In the genomic region with DNA sequence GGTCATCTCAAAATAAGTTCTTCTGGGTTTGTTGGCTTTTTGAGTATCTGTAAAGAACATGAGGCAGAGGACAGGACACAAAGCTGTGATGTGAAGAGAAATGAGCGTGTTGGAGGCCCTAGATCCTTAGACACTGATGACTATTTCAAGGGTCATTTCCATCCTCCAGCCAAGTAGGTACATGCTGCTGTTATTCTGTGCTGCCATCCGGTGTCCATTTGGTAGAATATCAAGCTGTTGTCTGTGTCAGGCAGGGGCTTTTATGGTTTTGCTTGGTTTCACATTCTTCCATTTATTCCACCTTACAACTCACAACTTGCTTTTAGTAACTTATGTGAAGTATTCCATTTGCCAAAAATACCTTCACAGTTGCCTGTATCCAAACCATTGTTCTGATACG, we compare ENCODE assay signal across 8 mouse cellular contexts.
DNase-seq lines count a peak whose midpoint lies in the region; ATAC-seq and TF ChIP-seq lines count a peak whose summit lies in the region.

No protein-coding gene starts in this region.

- H3K27ac ChIP-seq in midbrain, postnatal 0 days (ENCODE audit: low read depth, low read length), result no peak overlapping the region
- H3K27ac ChIP-seq in midbrain, embryonic 16.5 days (ENCODE audit: low read length), result no peak overlapping the region
- no peak overlapping the region for H3K27ac ChIP-seq in lung, postnatal 0 days (ENCODE audit: low read length)

- intact Hi-C loops in heart, postnatal 10 days (cut with DNase I), result loop anchor here (2.0 to 5.0 kb wide), 2 partner anchors 64 to 128 kb away; no protein-coding TSS in a partner anchor

- H3K4me3 ChIP-seq in midbrain, postnatal 0 days (ENCODE audit: low read depth, low read length), result no peak overlapping the region
- H3K4me3 ChIP-seq in midbrain, embryonic 16.5 days (ENCODE audit: low read depth, low read length), result no peak overlapping the region
- H3K4me3 ChIP-seq in lung, postnatal 0 days (ENCODE audit: low read depth, low read length), result no peak overlapping the region

- TF ChIP-seq CTCF in midbrain, postnatal 0 days (IDR thresholded peaks at IDR 0.05), result peak; percentile 56
- TF ChIP-seq CTCF in lung, postnatal 0 days (IDR thresholded peaks at IDR 0.05), result peak; percentile 78

- H3K4me2 ChIP-seq in midbrain, postnatal 0 days (ENCODE audit: low read depth, low read length, poor library complexity, severe bottlenecking), result no peak overlapping the region
- no peak overlapping the region for H3K4me2 ChIP-seq in midbrain, embryonic 16.5 days (ENCODE audit: low read length)
- H3K4me2 ChIP-seq in lung, postnatal 0 days (replicated peaks; ENCODE audit: low read depth, low read length), result no peak overlapping the region

- H3K4me1 ChIP-seq in midbrain, postnatal 0 days (ENCODE audit: insufficient read depth, low read length), result no peaks in the 10 kb centered on the region
- no peaks in the 10 kb centered on the region for H3K4me1 ChIP-seq in midbrain, embryonic 16.5 days (ENCODE audit: control insufficient read depth, insufficient read depth, low read length)
- H3K4me1 ChIP-seq in lung, postnatal 0 days (ENCODE audit: insufficient read depth, low read depth, low read length), result no peaks in the 10 kb centered on the region

- WGBS in midbrain, postnatal 0 days, result 53% methylated on average over 3 of the region's 3 CpGs
- 58% methylated on average over 3 of the region's 3 CpGs for WGBS in midbrain, embryonic 16.5 days
- WGBS in lung, postnatal 0 days, result 52% methylated on average over 3 of the region's 3 CpGs

- TF ChIP-seq EP300 in lung, postnatal 0 days (IDR thresholded peaks at IDR 0.05), result no peak

- H3K27me3 ChIP-seq in midbrain, postnatal 0 days (ENCODE audit: insufficient read depth, low read length), result no peaks in the 10 kb centered on the region
- no peaks in the 10 kb centered on the region for H3K27me3 ChIP-seq in midbrain, embryonic 16.5 days (ENCODE audit: control insufficient read depth, insufficient read depth, low read depth, low read length)
- H3K27me3 ChIP-seq in lung, postnatal 0 days (replicated peaks; ENCODE audit: insufficient read depth, low read length), result no peaks in the 10 kb centered on the region

- no peak overlapping the region for H3K9ac ChIP-seq in midbrain, postnatal 0 days (replicated peaks; ENCODE audit: low read length, poor library complexity, severe bottlenecking)
- no peak overlapping the region for H3K9ac ChIP-seq in midbrain, embryonic 16.5 days (ENCODE audit: low read depth, low read length)
- no peak overlapping the region for H3K9ac ChIP-seq in lung, postnatal 0 days (replicated peaks; ENCODE audit: low read depth)

- ATAC-seq in midbrain, postnatal 0 days (ENCODE audit: low FRiP score), result no peak
- ATAC-seq in midbrain, embryonic 16.5 days, result no peak
- no peak for ATAC-seq in lung, postnatal 0 days

- DNase-seq in heart, postnatal 10 days, result peak; percentile 15 to 23
- no peak for DNase-seq in heart, adult 8-10 months (ENCODE audit: low spot score)
- peak; percentile 49 for DNase-seq in midbrain, postnatal 0 days (ENCODE audit: low spot score)
- peak; percentile 60 for DNase-seq in brain, adult 2 months (ENCODE audit: low read depth, low spot score)
- DNase-seq in lung, postnatal 0 days (ENCODE audit: low spot score), result peak; percentile 62
- DNase-seq in urinary bladder, postnatal 4 days (ENCODE audit: low spot score in 2 of 2), result no peak
- no peak for DNase-seq in testis, postnatal 14 days (ENCODE audit: low spot score)

- H3K36me3 ChIP-seq in midbrain, postnatal 0 days (ENCODE audit: insufficient read depth, low read length), result no peaks in the 10 kb centered on the region
- no peaks in the 10 kb centered on the region for H3K36me3 ChIP-seq in midbrain, embryonic 16.5 days (ENCODE audit: control insufficient read depth, insufficient read depth, low read length)
- H3K36me3 ChIP-seq in lung, postnatal 0 days (ENCODE audit: insufficient read depth, low read length), result no peaks in the 10 kb centered on the region

- no peaks in the 10 kb centered on the region for H3K9me3 ChIP-seq in midbrain, postnatal 0 days (ENCODE audit: low read length)
- H3K9me3 ChIP-seq in midbrain, embryonic 16.5 days (replicated peaks; ENCODE audit: control insufficient read depth, low read length, poor library complexity, severe bottlenecking), result no peaks in the 10 kb centered on the region
- no peaks in the 10 kb centered on the region for H3K9me3 ChIP-seq in lung, postnatal 0 days (ENCODE audit: low read length)

Comparison
In these comparisons a context has a peak if more than half of its experiments do, and no peak if none do; other contexts are left out.
1. DNase-seq: peak in heart, postnatal 10 days (2 of 2), midbrain, postnatal 0 days (single experiment), brain, adult 2 months (single experiment) and lung, postnatal 0 days (single experiment); none in heart, adult 8-10 months (single experiment), urinary bladder, postnatal 4 days (0 of 2) and testis, postnatal 14 days (single experiment).